Mouse (Mus musculus): ENCODE results near the gene Pcdh18.
A peak's percentile ranks its signal among the peaks of the same experiment; 100 is the strongest.

Gene Pcdh18

DNA sequence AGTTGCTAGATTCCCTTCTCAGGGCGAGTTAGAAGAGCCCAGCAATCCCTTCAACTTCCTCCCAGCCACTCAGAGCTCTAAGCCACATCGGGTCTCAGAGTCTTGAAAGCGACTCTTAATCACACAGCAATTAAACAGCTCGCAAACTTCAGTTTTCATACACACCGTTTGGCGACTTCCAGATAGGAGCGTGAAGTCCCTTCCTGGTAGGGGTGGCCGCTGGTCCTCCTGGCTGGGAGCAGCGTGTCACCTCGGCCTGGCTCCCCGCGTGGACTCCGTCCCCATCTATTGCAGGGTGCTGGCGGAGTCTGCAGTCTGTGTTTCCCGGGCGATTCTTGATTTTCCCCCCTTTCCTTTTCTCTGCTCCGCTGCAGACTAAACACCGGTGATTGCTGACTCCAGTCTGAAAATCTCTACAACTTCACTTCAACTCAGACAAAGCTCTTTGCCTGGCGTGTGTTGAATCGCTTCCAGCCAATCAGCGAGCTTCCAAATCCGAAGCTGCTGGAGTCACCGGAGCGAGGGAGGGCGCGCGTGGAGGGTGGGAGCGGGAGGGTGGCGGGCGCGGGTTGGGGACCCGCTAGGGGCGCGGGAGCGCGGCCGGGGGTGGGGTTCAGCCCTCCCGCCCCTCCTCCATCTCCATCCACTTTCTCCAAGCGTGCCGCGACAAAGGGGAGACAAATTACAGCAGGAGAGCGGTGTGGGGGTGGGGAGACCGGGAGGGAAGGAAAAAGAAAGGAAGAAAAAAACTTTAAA, at the start of gene Pcdh18:
Gene Pcdh18 (minus strand): TSS at position 456 of the 756 bp plus-strand sequence.
- peak; percentile 58; the same call in 1 of the 2 replicates for ATAC-seq (ENCODE audit: insufficient number of reproducible peaks, low FRiP score, low TSS enrichment)

DNA sequence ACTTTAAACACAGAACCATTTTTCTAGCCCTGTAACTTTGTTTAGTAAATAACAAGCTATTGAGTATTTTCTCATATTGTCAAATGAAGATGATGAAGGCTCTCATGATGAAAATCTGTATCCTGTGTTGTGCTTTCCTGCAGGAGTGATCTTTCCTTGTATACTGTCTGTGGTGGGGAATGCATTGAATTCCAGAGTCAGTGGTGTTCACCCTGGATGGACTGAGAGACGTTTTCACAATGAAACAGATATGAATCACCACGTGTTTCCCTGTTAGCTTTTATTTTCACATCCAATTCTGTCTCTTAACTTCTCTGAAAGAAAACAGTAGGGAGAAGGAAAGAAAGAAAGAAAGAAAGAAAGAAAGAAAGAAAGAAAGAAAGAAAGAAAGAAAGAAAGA, 49.7 kb upstream of the Pcdh18 start:
- no peak for ATAC-seq (ENCODE audit: insufficient number of reproducible peaks, low FRiP score, low TSS enrichment)

DNA sequence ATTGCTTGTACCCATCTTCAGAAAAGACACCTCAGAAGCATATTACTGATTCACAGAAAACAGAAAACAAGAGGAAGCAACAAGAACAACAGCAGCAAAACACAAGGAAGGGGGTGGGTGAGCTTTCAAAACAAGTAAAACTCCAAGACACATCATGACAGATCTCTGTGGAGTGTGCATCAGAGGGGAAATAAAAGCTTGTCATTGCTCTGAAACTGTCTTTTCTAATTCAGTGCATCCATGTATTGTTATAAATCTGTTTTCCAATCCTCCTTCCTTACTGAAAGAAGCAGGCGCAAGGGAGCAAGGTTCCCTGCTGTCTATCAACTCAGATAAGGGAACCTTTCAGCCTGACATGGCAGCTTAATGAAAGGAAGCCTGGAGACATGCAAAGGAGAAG, 48.4 kb upstream of the Pcdh18 start:
- no peak for ATAC-seq (ENCODE audit: insufficient number of reproducible peaks, low FRiP score, low TSS enrichment)

DNA sequence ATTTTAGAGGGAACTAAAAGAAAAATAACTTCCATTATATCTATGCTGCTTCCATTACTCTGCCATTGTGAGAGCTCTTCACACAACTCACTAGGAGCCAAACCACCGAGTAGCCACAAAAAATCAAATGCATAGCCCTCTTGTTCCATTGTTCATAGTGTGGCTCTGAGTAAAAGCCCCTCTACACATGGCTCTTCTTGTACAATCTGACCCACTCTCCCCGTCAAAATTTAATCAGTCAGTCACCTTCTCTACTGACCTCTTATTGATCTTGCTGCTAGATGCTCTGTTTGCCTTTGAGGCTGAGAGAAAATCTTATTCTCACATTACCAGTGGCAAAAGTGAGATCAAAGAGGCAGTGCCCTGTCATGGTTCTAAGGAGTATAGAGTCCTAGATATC, 31.2 kb upstream of the Pcdh18 start:
- no peak for ATAC-seq (ENCODE audit: insufficient number of reproducible peaks, low FRiP score, low TSS enrichment)

DNA sequence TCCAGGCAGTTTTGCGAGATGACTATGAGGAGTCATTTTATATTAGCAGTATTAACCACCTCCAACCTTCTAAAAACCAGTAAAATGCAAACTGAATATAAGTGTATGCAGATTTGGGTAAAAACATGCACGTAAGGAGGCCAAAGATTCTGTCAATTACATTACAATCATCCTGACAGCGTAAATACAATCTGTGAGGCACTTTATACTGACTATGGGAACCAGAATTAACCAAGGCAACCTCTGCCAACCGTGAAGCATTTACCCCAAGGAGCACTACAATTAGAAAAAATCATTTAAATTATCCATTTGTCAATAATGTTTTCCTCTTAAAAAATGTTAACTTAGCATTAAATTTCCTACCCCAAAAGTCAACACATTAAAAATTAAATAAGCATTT, 30.6 kb upstream of the Pcdh18 start:
- no peak for ATAC-seq (ENCODE audit: insufficient number of reproducible peaks, low FRiP score, low TSS enrichment)

DNA sequence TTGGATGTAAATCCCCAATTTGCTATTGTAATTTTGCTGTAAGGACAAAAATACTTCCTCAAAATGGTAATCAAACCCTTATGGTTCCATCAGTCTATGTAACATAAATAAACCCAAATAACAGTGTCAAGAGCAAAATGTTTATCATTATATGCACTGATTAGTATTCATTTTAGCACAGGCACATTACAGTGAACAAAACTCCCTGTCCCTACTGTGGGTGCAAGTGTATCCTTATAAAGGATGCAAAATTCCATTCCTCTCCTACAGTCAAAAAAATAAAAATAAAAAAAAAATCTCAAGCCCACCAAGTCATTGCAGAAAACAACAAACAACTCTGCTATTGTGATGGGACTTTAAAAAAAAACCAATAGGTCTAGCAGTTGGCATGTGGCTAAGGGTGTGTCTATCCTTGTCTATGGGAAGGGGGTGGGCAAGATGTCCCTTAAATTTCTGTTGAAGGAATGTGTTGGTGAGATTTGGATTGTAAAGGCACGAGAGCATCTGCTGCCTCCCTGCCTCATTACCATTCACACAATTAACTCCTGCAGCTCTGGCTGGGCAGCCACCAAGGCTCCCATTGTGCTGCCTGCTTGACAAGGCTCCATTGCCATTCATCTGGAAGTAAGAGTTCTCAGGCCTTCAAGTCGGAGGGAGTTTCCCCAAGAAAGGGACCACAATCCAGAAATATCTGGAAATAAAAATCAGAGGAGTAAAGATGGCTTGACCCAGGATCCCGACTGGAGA, 12.0 kb upstream of the Pcdh18 start:
- ATAC-seq (ENCODE audit: insufficient number of reproducible peaks, low FRiP score, low TSS enrichment): no peak

DNA sequence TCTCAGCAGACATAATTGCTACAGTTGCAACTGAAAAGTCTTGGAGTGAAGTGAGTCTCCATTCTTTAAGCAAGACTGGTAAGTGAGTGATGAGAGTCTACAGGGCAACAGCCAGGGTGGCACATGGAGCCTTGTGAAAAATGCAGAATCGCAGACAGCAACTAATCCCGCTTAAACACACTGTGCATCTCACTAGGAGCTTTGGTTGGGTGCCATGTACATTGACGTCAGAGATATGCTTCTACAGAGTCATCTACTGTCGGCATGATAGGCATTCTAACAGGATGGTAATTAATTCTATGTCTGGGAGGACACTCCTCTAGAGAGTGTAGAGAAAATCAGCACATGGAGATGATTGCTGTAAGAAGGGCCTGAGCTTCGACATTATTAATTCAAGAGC, 5.6 kb upstream of the Pcdh18 start:
- ATAC-seq (ENCODE audit: insufficient number of reproducible peaks, low FRiP score, low TSS enrichment): no peak

DNA sequence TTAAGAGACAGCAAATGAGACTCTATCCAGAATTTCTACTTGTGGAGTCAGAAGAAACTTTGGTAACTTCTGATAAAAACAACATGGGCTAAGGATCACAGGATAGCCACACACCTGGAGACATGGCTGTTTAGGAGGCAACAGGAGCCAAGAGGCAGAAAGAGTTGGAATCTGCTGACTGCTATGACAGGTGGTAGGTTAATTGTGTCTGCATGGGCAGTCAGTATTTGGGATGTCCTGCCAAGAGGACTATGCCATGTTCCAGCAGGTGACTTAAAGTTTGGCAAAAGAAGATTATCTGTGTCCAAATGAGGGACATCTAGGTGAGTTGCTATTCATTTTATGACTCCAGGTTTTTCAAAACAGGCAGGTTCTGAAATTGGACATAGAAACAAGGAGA, 4.8 kb upstream of the Pcdh18 start:
- ATAC-seq (ENCODE audit: insufficient number of reproducible peaks, low FRiP score, low TSS enrichment): peak; percentile 56; the same call in 1 of the 2 replicates

DNA sequence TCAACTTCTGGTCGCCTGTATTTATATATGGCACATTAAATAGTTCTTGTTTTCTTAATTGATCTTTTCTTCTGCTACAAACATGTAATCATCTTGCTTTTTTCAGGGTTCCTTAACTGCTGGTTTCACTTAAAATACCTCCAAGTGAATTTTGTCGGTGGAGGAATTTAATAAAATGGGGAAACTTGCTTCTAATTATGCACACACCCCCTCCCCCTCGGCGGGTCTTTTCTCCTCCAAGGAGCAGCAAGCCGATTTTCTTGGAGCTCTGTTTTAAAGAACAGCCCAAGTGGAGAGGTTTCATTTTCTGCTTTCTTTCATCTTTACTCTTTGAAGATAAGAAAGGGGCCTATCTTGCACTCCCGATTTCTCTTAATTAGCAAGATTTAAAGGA, 498 bp upstream of the Pcdh18 start:
- ATAC-seq (ENCODE audit: insufficient number of reproducible peaks, low FRiP score, low TSS enrichment): no peak

DNA sequence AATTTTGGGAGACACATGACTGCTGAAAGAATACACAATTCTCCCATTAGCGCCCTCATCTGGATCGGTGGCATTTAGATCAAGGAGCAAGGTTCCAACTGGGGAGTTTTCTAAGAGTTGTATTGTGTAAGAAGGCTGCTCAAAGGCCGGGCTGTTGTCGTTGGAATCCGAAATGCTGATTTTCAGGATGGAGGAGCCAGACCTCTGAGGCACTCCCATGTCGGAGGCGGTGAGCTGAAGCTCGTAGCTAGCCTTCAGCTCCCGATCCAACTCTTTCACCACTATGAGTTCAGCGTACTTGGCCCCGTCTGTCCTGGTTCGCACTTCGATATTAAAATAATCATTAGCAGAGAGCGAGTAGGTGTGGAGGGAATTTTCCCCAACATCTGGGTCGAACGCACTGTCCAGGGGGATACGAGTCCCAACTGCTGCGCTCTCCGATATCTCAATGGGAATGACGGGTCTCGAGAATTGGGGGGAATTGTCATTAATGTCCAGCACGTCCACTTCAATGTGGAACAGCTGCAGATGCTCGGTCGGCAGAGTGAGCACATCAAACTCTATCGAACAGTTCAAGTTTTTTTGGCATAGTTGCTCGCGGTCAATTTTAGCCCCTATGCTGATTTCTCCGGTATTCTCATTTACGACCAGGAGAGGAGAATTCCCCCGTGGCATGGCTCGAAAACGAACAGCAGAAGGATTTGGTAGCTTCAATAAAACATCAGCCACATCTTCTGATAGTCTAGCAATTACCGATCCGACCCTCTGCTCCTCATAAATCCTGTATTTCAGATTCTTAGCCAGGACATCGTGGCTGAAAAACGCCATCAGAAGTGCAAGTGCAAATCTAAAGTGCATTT, 909 bp downstream of the Pcdh18 start:
- no peak for ATAC-seq (ENCODE audit: insufficient number of reproducible peaks, low FRiP score, low TSS enrichment)

DNA sequence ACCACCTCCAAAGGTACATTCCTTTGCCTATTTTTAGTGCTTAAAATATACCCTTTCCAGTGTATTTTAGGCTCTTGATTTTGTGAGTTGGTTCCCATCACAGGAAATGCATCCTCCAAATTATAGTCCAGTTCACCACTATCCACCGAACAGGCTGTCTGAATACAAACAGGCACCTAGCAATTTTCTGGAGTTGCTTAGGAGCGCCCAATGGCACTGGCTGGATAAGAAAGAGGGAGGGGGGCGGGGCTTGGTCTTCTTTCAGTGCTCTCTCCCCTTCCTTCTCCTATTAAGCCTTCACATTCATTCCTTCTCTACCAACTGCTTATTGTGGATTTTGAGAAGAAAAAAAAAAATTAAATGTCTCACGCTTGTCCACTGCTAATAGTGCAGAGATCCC, 4.4 kb downstream of the Pcdh18 start:
- no peak for ATAC-seq (ENCODE audit: insufficient number of reproducible peaks, low FRiP score, low TSS enrichment)

DNA sequence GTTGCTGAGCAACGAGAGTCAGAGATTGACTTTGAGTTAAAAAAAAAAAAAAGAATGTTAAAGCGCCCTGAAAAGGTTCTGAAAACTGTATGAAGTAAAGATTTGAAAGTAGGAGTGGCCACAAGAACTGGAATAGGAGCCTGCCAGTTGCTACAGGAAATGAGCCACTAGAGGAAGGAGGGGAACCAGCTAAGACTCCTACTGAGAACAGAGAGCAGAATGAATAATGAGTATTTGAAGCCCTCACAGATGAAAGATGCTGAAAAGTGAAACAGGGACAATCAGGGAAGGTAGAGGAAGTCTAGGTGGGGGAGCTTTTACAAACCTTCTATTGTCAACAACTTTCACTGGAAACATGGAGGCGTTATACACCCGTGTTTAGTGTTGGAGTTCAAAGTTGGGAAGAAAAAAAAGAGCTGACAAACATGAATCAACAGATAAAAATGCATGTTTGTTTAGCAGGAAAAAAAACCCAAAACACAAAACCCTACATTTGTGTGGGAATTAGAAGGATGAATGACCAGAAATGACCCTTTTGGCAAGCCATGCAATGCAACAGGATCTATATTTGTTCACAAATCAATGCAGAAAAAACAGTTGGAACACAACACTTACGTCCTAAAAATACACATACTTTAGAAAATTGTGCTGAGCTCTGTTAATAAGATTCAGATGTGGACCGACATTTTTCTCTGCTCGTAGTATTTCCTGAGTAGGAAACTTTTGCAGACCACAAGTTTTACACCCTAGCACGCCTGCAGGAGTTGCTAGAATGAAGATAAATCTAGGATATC, 7.4 kb downstream of the Pcdh18 start:
- no peak for ATAC-seq (ENCODE audit: insufficient number of reproducible peaks, low FRiP score, low TSS enrichment)

DNA sequence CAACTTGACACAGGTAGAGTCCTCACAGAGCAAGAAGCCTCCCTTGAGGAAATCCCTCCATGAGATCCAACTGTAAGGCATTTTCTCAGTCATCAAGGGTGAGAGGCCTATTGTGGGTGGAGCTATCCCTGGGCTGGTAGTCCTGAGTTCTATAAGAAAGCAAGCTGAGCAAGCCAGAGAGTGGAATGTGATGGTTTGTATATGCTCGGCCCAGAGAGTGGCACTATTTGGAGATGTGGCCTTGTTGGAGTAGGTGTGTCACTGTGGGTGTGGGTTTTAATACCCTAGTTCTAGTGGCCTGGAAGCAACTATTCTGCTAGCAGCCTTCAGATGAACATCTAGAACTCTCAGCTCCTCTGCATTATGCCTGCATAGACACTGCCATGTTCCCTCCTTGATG, 9.1 kb downstream of the Pcdh18 start:
- no peak for ATAC-seq (ENCODE audit: insufficient number of reproducible peaks, low FRiP score, low TSS enrichment)

DNA sequence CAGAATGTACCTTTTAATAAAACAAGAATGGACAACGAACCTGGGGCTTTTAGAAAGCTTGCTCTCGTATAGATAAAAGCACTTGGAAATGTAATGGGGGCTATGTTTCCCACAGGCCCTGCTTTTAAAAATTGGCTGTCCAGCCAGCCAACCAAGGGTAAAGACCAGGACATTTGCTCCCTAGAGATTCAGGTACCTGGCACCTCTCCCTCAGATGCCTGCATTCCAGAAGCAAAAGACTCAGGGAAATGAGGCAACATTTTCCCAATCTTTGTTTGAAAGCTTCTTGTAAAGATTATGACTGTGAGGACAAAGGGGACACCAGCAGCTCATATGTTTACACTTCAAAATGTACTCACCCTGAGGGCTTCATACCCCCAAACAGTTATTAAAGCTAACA, 18.1 kb downstream of the Pcdh18 start:
- ATAC-seq (ENCODE audit: insufficient number of reproducible peaks, low FRiP score, low TSS enrichment): no peak

DNA sequence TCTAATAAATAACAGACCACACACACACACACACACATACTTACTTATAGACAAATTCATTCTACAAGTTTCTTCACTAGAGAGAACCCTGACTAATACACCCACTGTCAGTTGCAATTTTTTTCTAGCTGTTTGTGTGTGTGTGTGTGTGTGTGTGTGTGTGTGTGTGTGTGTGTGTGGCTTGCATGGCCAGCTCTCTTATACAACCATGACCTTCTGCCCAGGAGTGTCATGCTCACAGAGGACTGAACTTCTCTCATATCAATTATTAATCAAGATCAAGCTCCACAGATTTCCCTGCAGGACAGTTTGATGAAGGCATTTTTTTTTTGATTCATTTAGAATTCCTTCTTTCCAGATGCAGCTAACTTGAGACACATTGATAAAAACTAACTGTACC, 18.6 kb downstream of the Pcdh18 start:
- no peak for ATAC-seq (ENCODE audit: insufficient number of reproducible peaks, low FRiP score, low TSS enrichment)

DNA sequence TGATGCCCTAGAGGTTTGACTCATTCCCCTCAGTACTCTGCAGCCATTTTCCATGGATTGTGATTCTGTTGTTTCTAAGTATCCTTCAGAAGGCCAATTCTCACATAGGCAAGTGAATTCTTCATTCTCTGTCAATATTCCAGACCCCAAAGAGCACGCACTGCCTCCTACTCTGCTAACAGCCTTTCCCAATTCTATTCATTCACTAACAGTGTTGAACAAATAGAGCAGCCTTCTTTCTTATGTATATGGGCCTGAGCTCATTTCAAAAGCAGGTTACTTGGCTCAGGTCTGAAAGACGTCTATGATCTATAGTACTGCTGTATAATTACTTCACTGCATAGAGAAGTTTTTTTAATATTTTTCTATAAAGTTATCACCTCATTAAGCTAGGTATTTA, 50.6 kb downstream of the Pcdh18 start:
- no peak for ATAC-seq (ENCODE audit: insufficient number of reproducible peaks, low FRiP score, low TSS enrichment)

DNA sequence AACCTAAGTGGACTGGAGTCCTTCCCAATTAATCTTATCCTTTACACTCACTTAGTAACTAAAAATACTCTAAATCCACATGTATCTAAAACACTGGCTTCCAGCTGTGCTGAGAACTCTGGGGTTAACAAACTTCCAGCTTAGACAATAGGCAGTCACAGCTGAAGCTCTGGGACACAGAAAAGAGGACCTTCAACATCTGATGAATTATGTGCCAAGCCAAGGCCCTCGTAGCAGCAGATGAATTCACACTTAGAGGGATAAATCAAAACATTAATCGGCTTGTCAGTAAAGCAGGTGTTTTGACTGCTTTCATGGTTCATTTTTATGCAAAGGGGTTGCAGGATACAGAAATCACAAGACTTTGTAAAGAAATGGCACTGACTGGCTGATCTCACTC, 57.2 kb downstream of the Pcdh18 start:
- no peak for ATAC-seq (ENCODE audit: insufficient number of reproducible peaks, low FRiP score, low TSS enrichment)

Measured in cerebellum, adult (tissue).